Mouse (Mus musculus) C2C12 (cell line): ENCODE data around the gene Mylk4. TPM values are rescaled to one million over a fixed set of nuclear protein-coding genes. Genes with fewer than 3 reads are reported as not detected.

Experiments
- H3K27me3 ChIP-seq: one replicate; pipeline ENCODE4 v1.6.1; 2011; ENCODE audit not compliant: control insufficient read depth, insufficient read depth, insufficient read length
- H3K36me3 ChIP-seq: one replicate; pipeline ENCODE4 v1.6.1; 2011; ENCODE audit not compliant: control insufficient read depth, insufficient read depth
- H3K4me3 ChIP-seq: one replicate; pipeline ENCODE4 v1.5.1; 2011; ENCODE audit warnings: mild to moderate bottlenecking, control low read depth; ENCODE audit not compliant: poor library complexity, insufficient read depth, severe bottlenecking
- H3K79me2 ChIP-seq: one replicate; pipeline ENCODE4 v1.6.1; 2011; ENCODE audit not compliant: control insufficient read depth, insufficient read depth
- H3K79me3 ChIP-seq: one replicate; pipeline ENCODE4 v1.6.1; 2011; ENCODE audit warnings: low read depth, control low read depth
- H3ac ChIP-seq: one replicate; pipeline ENCODE3; 2011; ENCODE audit warnings: low read depth; ENCODE audit not compliant: control insufficient read depth, insufficient read length
- CEBPB ChIP-seq: IDR thresholded peaks from one replicate; pipeline ENCODE4 v1.6.1; 2011; ENCODE audit warnings: low read depth, mild to moderate bottlenecking, control low read depth, moderate library complexity
- CTCF ChIP-seq: IDR thresholded peaks from one replicate; pipeline ENCODE4 v1.5.1; 2011; ENCODE audit not compliant: control insufficient read depth, insufficient read depth, insufficient read length
- FOSL1 ChIP-seq: IDR thresholded peaks from one replicate; pipeline ENCODE4 v1.8.0; 2011; ENCODE audit warnings: mild to moderate bottlenecking, low read length; ENCODE audit not compliant: poor library complexity, insufficient read depth, severe bottlenecking
- MAX ChIP-seq: IDR thresholded peaks from one replicate; pipeline ENCODE4 v1.6.1; 2011; ENCODE audit warnings: mild to moderate bottlenecking, control low read depth
- MYOD1 ChIP-seq: IDR thresholded peaks from one replicate; pipeline ENCODE4 v1.6.1; 2011; ENCODE audit warnings: low read depth; ENCODE audit not compliant: control insufficient read depth, insufficient read length
- MYOG ChIP-seq: IDR thresholded peaks from one replicate; pipeline ENCODE4 v1.6.1; 2011; ENCODE audit not compliant: control insufficient read depth, insufficient read length; ENCODE audit errors: extremely low read depth
- USF1 ChIP-seq: IDR thresholded peaks from one replicate; pipeline ENCODE4 v1.6.1; 2011; ENCODE audit warnings: low read depth, mild to moderate bottlenecking, control low read depth, moderate library complexity
- polyA plus RNA-seq: library from polyadenylated mRNA; unstranded; fragments of >200 nt; fragmentation: generic; extraction: Trizol; gene quantifications from one replicate; pipeline ENCODE4 v1.2.1, GENCODE M21; 2012; ENCODE audit warnings: missing spikeins

The Mylk4 gene
- polyA plus RNA-seq, 1 experiment, result 15.0 TPM

DNA sequence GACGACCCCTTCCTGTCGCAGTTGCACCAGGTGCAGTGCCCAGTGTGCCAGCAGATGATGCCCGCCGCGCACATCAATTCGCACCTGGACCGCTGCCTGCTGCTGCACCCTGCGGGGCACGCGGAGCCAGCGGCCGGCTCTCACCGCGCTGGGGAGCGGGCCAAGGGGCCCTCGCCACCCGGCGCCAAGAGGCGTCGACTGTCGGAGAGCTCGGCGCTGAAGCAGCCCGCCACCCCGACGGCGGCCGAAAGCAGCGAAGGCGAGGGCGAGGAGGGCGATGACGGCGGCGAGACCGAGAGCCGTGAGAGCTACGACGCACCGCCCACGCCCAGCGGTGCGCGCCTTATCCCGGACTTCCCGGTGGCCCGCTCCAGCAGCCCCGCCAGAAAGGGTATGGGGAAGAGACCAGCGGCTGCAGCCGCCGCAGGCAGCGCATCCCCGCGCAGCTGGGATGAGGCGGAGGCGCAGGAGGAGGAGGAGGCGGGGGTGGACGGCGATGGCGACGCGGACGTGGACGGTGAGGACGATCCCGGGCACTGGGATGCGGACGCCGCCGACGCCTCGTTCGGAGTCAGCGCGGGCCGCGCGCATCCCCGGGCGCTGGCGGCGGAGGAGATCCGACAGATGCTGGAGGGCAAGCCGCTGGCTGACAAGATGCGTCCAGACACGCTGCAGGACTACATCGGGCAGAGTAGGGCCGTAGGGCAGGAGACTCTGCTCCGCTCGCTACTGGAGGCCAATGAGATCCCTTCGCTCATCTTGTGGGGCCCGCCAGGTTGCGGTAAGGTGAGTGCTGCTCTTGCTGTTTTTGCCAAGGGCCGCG lies 18.7 kb upstream of the Mylk4 start, which contains the start of gene D930007J09Rik:
D930007J09Rik (minus strand) TSS at position 591 of the 823 bp plus-strand sequence.
- no peaks in the 10 kb centered on the region for H3K27me3 ChIP-seq
- peaks cover 27% of the 10 kb centered on the region for H3K79me3 ChIP-seq
- H3K36me3 ChIP-seq, result peaks cover 37% of the 10 kb centered on the region
- peak within 1 kb of the TSS; percentile 79 for H3K4me3 ChIP-seq
- TF ChIP-seq MYOG (no peak), CEBPB (no peak), MYOD1 (no peak), FOSL1 (no peak), MAX (no peak), USF1 (no peak), CTCF (no peak)
- peak within 1 kb of the TSS; percentile 78 for H3ac ChIP-seq
- peaks cover 43% of the 10 kb centered on the region for H3K79me2 ChIP-seq

DNA sequence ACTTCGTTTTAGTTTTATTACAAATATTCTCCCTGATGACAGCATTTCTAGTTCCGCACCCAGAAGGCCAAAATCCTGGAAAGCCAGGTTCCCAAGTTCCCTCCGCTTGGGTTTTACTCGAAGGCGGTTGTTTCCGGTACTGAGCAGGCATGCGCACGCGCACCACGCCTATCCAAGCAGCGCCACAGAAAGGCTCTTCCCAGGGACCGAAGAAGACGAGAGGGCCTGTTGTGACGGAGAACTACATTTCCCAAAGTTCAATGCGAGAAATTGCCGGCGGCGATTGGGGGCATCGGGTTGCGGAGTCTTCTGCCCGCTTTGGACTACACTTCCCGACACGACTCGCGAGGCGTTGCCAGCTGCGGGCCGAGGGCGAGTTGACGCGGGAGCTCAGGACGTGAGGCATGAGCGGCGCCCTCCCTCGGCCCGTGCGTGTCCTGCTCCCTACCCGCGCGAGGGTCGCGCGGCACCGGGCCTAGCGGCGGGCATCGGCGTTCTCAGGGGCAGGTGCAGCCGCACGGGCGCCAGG lies 18.0 kb upstream of the Mylk4 start, which contains the start of gene Wrnip1:
Wrnip1 (plus strand) TSS at position 346 of the 529 bp plus-strand sequence.
- Histone ChIP-seq H3K27me3 (no peaks in the 10 kb centered on the region), H3K36me3 (peaks cover 30% of the 10 kb centered on the region), H3K79me2 (peaks cover 36% of the 10 kb centered on the region), H3ac (peak within 1 kb of the TSS; percentile 78), H3K79me3 (peaks cover 25% of the 10 kb centered on the region), H3K4me3 (peak within 1 kb of the TSS; percentile 79)
- TF ChIP-seq FOSL1, result no peak
- peak; percentile 52 for TF ChIP-seq MAX
- TF ChIP-seq CTCF, result peak; percentile 82

DNA sequence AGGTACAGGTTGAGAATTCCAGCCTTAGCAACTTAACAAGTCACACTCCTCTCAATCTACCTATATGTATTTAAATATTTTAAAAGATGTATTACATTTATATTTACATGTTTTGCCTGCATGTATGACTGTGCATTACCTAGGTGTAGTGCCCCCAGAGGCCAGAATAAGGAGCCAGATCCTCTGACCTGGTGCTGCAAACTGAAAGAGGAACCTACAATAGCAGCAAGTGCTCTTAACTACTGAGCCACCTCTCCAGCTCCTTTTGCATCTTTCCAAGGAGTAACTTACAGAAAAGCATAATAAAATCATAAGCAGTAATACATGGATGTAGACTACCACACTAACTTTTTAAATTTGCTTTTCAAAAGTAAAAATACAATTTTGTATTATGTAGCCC lies 17.1 kb upstream of the Mylk4 start:
- peaks cover 25% of the 10 kb centered on the region for H3K79me3 ChIP-seq
- peaks cover 34% of the 10 kb centered on the region for H3K79me2 ChIP-seq
- H3K4me3 ChIP-seq, result no peak overlapping the region
- no peaks in the 10 kb centered on the region for H3K27me3 ChIP-seq
- H3ac ChIP-seq, result no peak overlapping the region
- H3K36me3 ChIP-seq, result peaks cover 21% of the 10 kb centered on the region
- no peak for TF ChIP-seq MAX
- no peak for TF ChIP-seq USF1
- no peak for TF ChIP-seq MYOD1
- TF ChIP-seq CEBPB, result no peak
- no peak for TF ChIP-seq CTCF
- TF ChIP-seq FOSL1, result no peak
- TF ChIP-seq MYOG, result no peak

DNA sequence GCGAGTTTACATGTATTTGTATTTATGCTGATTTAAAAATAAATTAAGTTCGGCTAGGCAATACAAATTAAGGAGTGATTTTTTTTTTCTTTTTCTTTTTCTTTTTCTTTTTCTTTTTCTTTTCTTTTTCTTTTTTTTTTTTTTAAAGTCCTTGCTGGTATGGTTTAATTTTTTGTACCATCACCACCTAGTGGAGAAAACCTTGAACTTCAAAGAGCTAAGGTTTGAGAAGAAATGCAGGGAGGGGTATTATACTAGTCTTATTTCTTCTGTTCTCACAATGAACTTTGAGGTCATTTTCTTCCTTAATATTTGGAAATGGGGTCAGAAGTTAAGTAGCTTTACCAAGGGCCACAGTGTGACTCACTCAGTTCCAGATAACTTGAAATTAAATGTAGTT lies 15.4 kb upstream of the Mylk4 start:
- Histone ChIP-seq H3K79me2 (peaks cover 19% of the 10 kb centered on the region), H3K4me3 (no peak overlapping the region), H3ac (no peak overlapping the region), H3K79me3 (peaks cover 13% of the 10 kb centered on the region), H3K36me3 (peaks cover 4% of the 10 kb centered on the region), H3K27me3 (no peaks in the 10 kb centered on the region)
- TF ChIP-seq MYOG (no peak), FOSL1 (no peak), MYOD1 (no peak)

DNA sequence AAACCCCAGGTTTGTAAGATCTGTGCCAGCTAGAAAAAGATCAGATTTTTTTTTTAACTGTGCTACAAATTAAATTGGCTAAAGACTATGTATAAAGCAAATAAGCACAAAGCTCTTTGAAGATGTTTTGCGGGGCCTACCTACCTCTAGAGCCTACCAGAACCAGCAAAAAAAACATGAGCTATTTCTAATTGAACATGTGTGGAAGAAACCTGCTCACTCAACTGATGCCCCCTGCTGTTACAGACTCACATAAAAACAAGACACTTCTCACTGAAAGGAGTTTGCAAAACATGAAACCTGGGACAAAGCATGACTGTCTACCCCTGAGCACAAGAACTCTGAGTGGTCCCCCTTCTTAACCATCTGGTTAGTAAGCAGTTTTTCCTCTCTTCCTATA lies 13.3 kb upstream of the Mylk4 start:
- Histone ChIP-seq H3K4me3 (no peak overlapping the region), H3K36me3 (no peaks in the 10 kb centered on the region), H3K27me3 (no peaks in the 10 kb centered on the region), H3K79me2 (no peaks in the 10 kb centered on the region), H3K79me3 (no peaks in the 10 kb centered on the region), H3ac (no peak overlapping the region)
- TF ChIP-seq MYOG (no peak), CEBPB (no peak), FOSL1 (no peak), CTCF (no peak), MYOD1 (no peak), MAX (no peak), USF1 (no peak)

DNA sequence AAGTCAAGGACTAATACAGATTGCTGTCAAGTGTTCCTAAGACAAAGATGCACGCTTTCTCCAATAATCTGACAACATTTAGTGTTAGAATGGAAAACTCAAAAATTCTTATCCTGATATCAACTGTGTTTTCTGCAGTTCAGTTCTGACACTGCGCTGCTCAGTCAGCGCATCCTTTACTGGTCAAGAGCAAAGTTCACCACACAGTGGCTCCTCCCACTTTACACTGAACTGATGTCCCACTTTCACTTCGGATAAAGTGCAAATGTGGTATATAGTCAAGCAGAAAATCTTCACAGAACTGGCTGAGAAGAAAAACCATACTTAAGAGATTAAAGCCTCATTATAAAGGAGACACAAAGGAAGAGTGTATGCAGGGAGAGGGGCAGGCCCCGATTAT lies 11.4 kb upstream of the Mylk4 start:
- no peaks in the 10 kb centered on the region for H3K79me2 ChIP-seq
- H3ac ChIP-seq, result no peak overlapping the region
- TF ChIP-seq CTCF (no peak), MAX (no peak), MYOG (no peak), USF1 (no peak)
- H3K79me3 ChIP-seq, result no peaks in the 10 kb centered on the region
- no peak overlapping the region for H3K4me3 ChIP-seq
- H3K36me3 ChIP-seq, result no peaks in the 10 kb centered on the region
- no peaks in the 10 kb centered on the region for H3K27me3 ChIP-seq
